Mouse (Mus musculus) forebrain, postnatal 0 days (tissue): ENCODE results near the gene Arhgap24. TPM values are rescaled to one million over a fixed set of nuclear protein-coding genes. Genes with fewer than 3 reads are reported as not detected.

ENCODE experiments used
- ATAC-seq: fragments of 200-750 bp; cut with Nextera tagmentation; 2 replicates; pipeline ENCODE4 v1.8.0; 2017; ENCODE audit warnings: mild to moderate bottlenecking, moderate library complexity
- DNase-seq: peaks from one replicate; pipeline ENCODE4 v3.0.0-alpha.2; 2015
- H3K27ac ChIP-seq: fragments of 300-500 bp; sonication (generic); 2 replicates; pipeline ENCODE4 v1.5.1; 2014; ENCODE audit warnings: low read depth, mild to moderate bottlenecking, antibody characterized with exemption, low read length, moderate library complexity, mixed read lengths
- H3K27me3 ChIP-seq: fragments of 300-500 bp; sonication (generic); 2 replicates; pipeline ENCODE4 v1.6.1; 2014; ENCODE audit warnings: mild to moderate bottlenecking, low read length, mixed read lengths; ENCODE audit not compliant: insufficient read depth
- H3K36me3 ChIP-seq: fragments of 300-500 bp; sonication (generic); 2 replicates; pipeline ENCODE4 v1.6.1; 2014; ENCODE audit warnings: mild to moderate bottlenecking, moderate library complexity; ENCODE audit not compliant: insufficient read depth
- H3K4me1 ChIP-seq: fragments of 300-500 bp; sonication (generic); 2 replicates; pipeline ENCODE4 v1.6.1; 2014; ENCODE audit warnings: antibody characterized with exemption; ENCODE audit not compliant: insufficient read depth
- H3K4me2 ChIP-seq: fragments of 300-500 bp; sonication (generic); 2 replicates; pipeline ENCODE4 v1.6.1; 2014; ENCODE audit warnings: low read depth, mild to moderate bottlenecking, moderate library complexity
- H3K4me3 ChIP-seq: fragments of 300-500 bp; sonication (generic); 2 replicates; pipeline ENCODE4 v1.5.1; 2014; ENCODE audit warnings: low read depth, low read length, mixed read lengths
- H3K9ac ChIP-seq: fragments of 300-500 bp; sonication (generic); 2 replicates; pipeline ENCODE4 v1.6.1; 2014; ENCODE audit warnings: mild to moderate bottlenecking
- H3K9me3 ChIP-seq: fragments of 300-500 bp; sonication (generic); 2 replicates; pipeline ENCODE4 v1.6.1; 2016; ENCODE audit warnings: low read length
- CTCF ChIP-seq: sonication (generic); IDR thresholded peaks from 2 replicates; pipeline ENCODE4 v1.5.1; 2016; ENCODE audit warnings: antibody characterized with exemption, control low read depth, low read depth
- WGBS: fragments of 180-500 bp; shearing (Covaris S2); extraction: QIAGEN DNeasy Blood & Tissue Kit; methylation state at CpG from one replicate; pipeline ENCODE4 v1.1.7; 2014; 5-methylcytosine and 5-hydroxymethylcytosine counted together
- polyA plus RNA-seq: library from polyadenylated mRNA; unstranded; fragments of >200 nt; fragmentation: Nextera tagmentation; extraction: Ambion mirVana; gene quantifications from 2 replicates; pipeline ENCODE4 v1.2.1, GENCODE M21; 2015
- total RNA-seq: library from RNA; depleted of rRNA; stranded (reverse); fragments of >200 nt; gene quantifications from 2 replicates; pipeline ENCODE4 v1.2.3, GENCODE M21; 2014

Gene Arhgap24
- total and polyA plus RNA-seq, 2 experiments from 2014 or later: 6.0 to 8.6 TPM

- H3K4me2 ChIP-seq: no peak overlapping the region
- H3K27me3 ChIP-seq: no peaks in the 10 kb centered on the region
- ATAC-seq (no peak), DNase-seq (no peak)
- H3K4me3 ChIP-seq: no peak overlapping the region
- H3K36me3 ChIP-seq: no peaks in the 10 kb centered on the region
- no peaks in the 10 kb centered on the region for H3K4me1 ChIP-seq
- 0 out of 2 replicates have a peak, but pooled peaks cover 4% of the 10 kb centered on the region for H3K9me3 ChIP-seq
- H3K9ac ChIP-seq: no peak overlapping the region
- no peak overlapping the region for H3K27ac ChIP-seq
- TF ChIP-seq CTCF: no peak
- 97% methylated on average over 3 of the region's 3 CpGs for WGBS
Measured at GRCm38 (mm10) chr5:102576750-102577149, 95.6 kb downstream of the Arhgap24 start.

GRCm38 (mm10) chr5:102577729-102578128 is 96.5 kb downstream of the Arhgap24 start:
- peak; percentile 10 for DNase-seq
- WGBS: 57% methylated on average over 3 of the region's 3 CpGs
- no peaks in the 10 kb centered on the region for H3K36me3 ChIP-seq
- TF ChIP-seq CTCF: no peak
- no peak overlapping the region for H3K9ac ChIP-seq
- H3K4me1 ChIP-seq: no peaks in the 10 kb centered on the region
- H3K27ac ChIP-seq: no peak overlapping the region
- peak; percentile 40 for ATAC-seq
- H3K4me2 ChIP-seq: no peak overlapping the region
- no peak overlapping the region for H3K4me3 ChIP-seq
- no peaks in the 10 kb centered on the region for H3K27me3 ChIP-seq
- 0 out of 2 replicates have a peak, but pooled peaks cover 4% of the 10 kb centered on the region for H3K9me3 ChIP-seq

GRCm38 (mm10) chr5:102578431-102578830 is 97.2 kb downstream of the Arhgap24 start:
- no peak for DNase-seq
- no peak for ATAC-seq
- WGBS: 77% methylated on average over 8 of the region's 8 CpGs

GRCm38 (mm10) chr5:102582864-102583410 is 101.7 kb downstream of the Arhgap24 start:
- WGBS: 57% methylated on average over 6 of the region's 6 CpGs
- Histone ChIP-seq H3K9me3 (no peaks in the 10 kb centered on the region), H3K27me3 (no peaks in the 10 kb centered on the region), H3K27ac (no peak overlapping the region), H3K36me3 (no peaks in the 10 kb centered on the region), H3K4me1 (no peaks in the 10 kb centered on the region), H3K9ac (no peak overlapping the region), H3K4me3 (no peak overlapping the region), H3K4me2 (no peak overlapping the region)
- no peak for TF ChIP-seq CTCF
- ATAC-seq (no peak), DNase-seq (no peak)

More at GRCm38 (mm10) chr5:102578431-102578830, 97.2 kb downstream of the Arhgap24 start:
- Histone ChIP-seq H3K27me3 (no peaks in the 10 kb centered on the region), H3K4me2 (no peak overlapping the region), H3K9me3 (0 out of 2 replicates have a peak, but pooled peaks cover 4% of the 10 kb centered on the region), H3K36me3 (no peaks in the 10 kb centered on the region), H3K4me3 (no peak overlapping the region), H3K9ac (no peak overlapping the region), H3K4me1 (no peaks in the 10 kb centered on the region), H3K27ac (no peak overlapping the region)
- no peak for TF ChIP-seq CTCF

- DNase-seq: no peak
- H3K4me2 ChIP-seq: no peak overlapping the region
- ATAC-seq: no peak
- H3K36me3 ChIP-seq: no peaks in the 10 kb centered on the region
- no peak overlapping the region for H3K27ac ChIP-seq
- H3K4me1 ChIP-seq: no peaks in the 10 kb centered on the region
- no peak for TF ChIP-seq CTCF
- H3K27me3 ChIP-seq: no peaks in the 10 kb centered on the region
- no peaks in the 10 kb centered on the region for H3K9me3 ChIP-seq
- WGBS: 78% methylated on average over 1 of the region's 1 CpGs
- no peak overlapping the region for H3K9ac ChIP-seq
- H3K4me3 ChIP-seq: no peak overlapping the region
Measured at GRCm38 (mm10) chr5:102591422-102591821, 110.2 kb downstream of the Arhgap24 start.

- no peaks in the 10 kb centered on the region for H3K4me1 ChIP-seq
- no peaks in the 10 kb centered on the region for H3K27me3 ChIP-seq
- H3K9me3 ChIP-seq: no peaks in the 10 kb centered on the region
- H3K36me3 ChIP-seq: no peaks in the 10 kb centered on the region
- ATAC-seq: no peak
- WGBS: 34% methylated on average over 2 of the region's 2 CpGs
- no peak for TF ChIP-seq CTCF
- H3K9ac ChIP-seq: no peak overlapping the region
- DNase-seq: no peak
- H3K27ac ChIP-seq: no peak overlapping the region
- H3K4me3 ChIP-seq: no peak overlapping the region
- H3K4me2 ChIP-seq: no peak overlapping the region
Measured at GRCm38 (mm10) chr5:102593058-102593457, 111.9 kb downstream of the Arhgap24 start.

GRCm38 (mm10) chr5:102599102-102599501 is 117.9 kb downstream of the Arhgap24 start:
- no peaks in the 10 kb centered on the region for H3K27me3 ChIP-seq
- H3K36me3 ChIP-seq: no peaks in the 10 kb centered on the region
- no peaks in the 10 kb centered on the region for H3K9me3 ChIP-seq
- no peaks in the 10 kb centered on the region for H3K4me1 ChIP-seq
- WGBS: 92% methylated on average over 1 of the region's 1 CpGs
- H3K4me3 ChIP-seq: no peak overlapping the region
- DNase-seq (no peak), ATAC-seq (no peak)
- H3K9ac ChIP-seq: no peak overlapping the region
- H3K27ac ChIP-seq: no peak overlapping the region
- TF ChIP-seq CTCF: no peak
- no peak overlapping the region for H3K4me2 ChIP-seq
